Mouse (Mus musculus) naive thymus-derived CD4-positive, alpha-beta T cell, adult 5 months (primary cell): ENCODE data around the gene Tmem59l. TPM values are rescaled to one million over a fixed set of nuclear protein-coding genes. Genes with fewer than 3 reads are reported as not detected.

Source experiments
- polyA plus RNA-seq: library from polyadenylated mRNA; unstranded; fragments of 100-300 nt; shearing (Covaris generic); gene quantifications from one replicate; pipeline ENCODE4 v1.2.1, GENCODE M21; 2017

Tmem59l gene
- not detected for polyA plus RNA-seq

GRCm38 (mm10) chr8:70486941-70487520 lies at the start of gene Tmem59l:
TSS of gene Tmem59l (minus strand) at chr8:70487358.

GRCm38 (mm10) chr8:70527512-70528181 lies 40.5 kb upstream of the Tmem59l start, which contains the start of the genes Fkbp8 and Kxd1:
TSS of gene Fkbp8 (plus strand) at chr8:70527724.
TSS of gene Kxd1 (minus strand) at chr8:70527956.

GRCm38 (mm10) chr8:70510228-70510915 lies 23.2 kb upstream of the Tmem59l start, which contains the start of gene Uba52:
TSS of gene Uba52 (minus strand) at chr8:70510801.

GRCm38 (mm10) chr8:70506328-70507026 lies 19.3 kb upstream of the Tmem59l start, which contains the start of gene Rex1bd:
TSS of gene Rex1bd (minus strand) at chr8:70506752.

GRCm38 (mm10) chr8:70492664-70493640 lies 5.8 kb upstream of the Tmem59l start, which contains the start of gene Crlf1:
TSS of gene Crlf1 (plus strand) at chr8:70493158.

GRCm38 (mm10) chr8:70476333-70477268 lies 10.6 kb downstream of the Tmem59l start, which contains the start of gene Klhl26:
TSS of gene Klhl26 (minus strand) at chr8:70476968.

GRCm38 (mm10) chr8:70439055-70439847 lies 47.9 kb downstream of the Tmem59l start, which contains the start of gene Crtc1:
TSS of gene Crtc1 (minus strand) at chr8:70439579.

Other genes starting within 250 kb of the Tmem59l start
- 2.6 TPM for gene Homer3, start 204.5 kb downstream of the Tmem59l start, polyA plus RNA-seq
- 60.5 TPM for gene Ddx49, start 184.9 kb downstream of the Tmem59l start, polyA plus RNA-seq
- 237 TPM for gene Cope, start 184.8 kb downstream of the Tmem59l start, polyA plus RNA-seq
- gene Cers1, start 171.6 kb downstream of the Tmem59l start, polyA plus RNA-seq, result not detected
- 0.44 TPM for gene Gdf1, start 157.5 kb downstream of the Tmem59l start, polyA plus RNA-seq
- gene Upf1, start 134.1 kb downstream of the Tmem59l start, polyA plus RNA-seq, result 88.8 TPM
- gene Comp, start 113.8 kb downstream of the Tmem59l start, polyA plus RNA-seq, result 2.4 TPM
- 12.2 TPM for gene Crtc1, start 47.8 kb downstream of the Tmem59l start, polyA plus RNA-seq
- gene Klhl26, start 10.4 kb downstream of the Tmem59l start, polyA plus RNA-seq, result 9.8 TPM
- not detected for gene Crlf1, start 5.8 kb upstream of the Tmem59l start, polyA plus RNA-seq
- 62.7 TPM for gene Rex1bd, start 19.4 kb upstream of the Tmem59l start, polyA plus RNA-seq
- gene Uba52, start 23.4 kb upstream of the Tmem59l start, polyA plus RNA-seq, result 1,566 TPM
- gene Fkbp8, start 40.4 kb upstream of the Tmem59l start, polyA plus RNA-seq, result 382 TPM
- gene Kxd1, start 40.6 kb upstream of the Tmem59l start, polyA plus RNA-seq, result 67.1 TPM
- gene Ell, start 52.1 kb upstream of the Tmem59l start, polyA plus RNA-seq, result 42.9 TPM
- 86.8 TPM for gene Isyna1, start 107.0 kb upstream of the Tmem59l start, polyA plus RNA-seq
- 127 TPM for gene Ssbp4, start 121.5 kb upstream of the Tmem59l start, polyA plus RNA-seq
- gene Lrrc25, start 128.8 kb upstream of the Tmem59l start, polyA plus RNA-seq, result 0.36 TPM
- not detected for gene Gdf15, start 145.1 kb upstream of the Tmem59l start, polyA plus RNA-seq
- gene Pgpep1, start 173.0 kb upstream of the Tmem59l start, polyA plus RNA-seq, result 0.44 TPM
- 329 TPM for gene Lsm4, start 185.9 kb upstream of the Tmem59l start, polyA plus RNA-seq
- 969 TPM for gene Jund, start 211.6 kb upstream of the Tmem59l start, polyA plus RNA-seq
- 0.07 TPM for gene Iqcn, start 216.1 kb upstream of the Tmem59l start, polyA plus RNA-seq
- not detected for gene Gm3336, start 231.2 kb upstream of the Tmem59l start, polyA plus RNA-seq
- 0.22 TPM for gene Pde4c, start 236.4 kb upstream of the Tmem59l start, polyA plus RNA-seq